9 mouse cellular contexts compared by ENCODE assay signal in genomic region chr6:8066208-8066607, GRCm38 (mm10).
A peak's percentile ranks its signal among the peaks of the same experiment; 100 is the strongest.
DNase-seq lines count a peak whose midpoint lies in the region; ATAC-seq lines count a peak whose summit lies in the region.
"Had no signal": no experiment of that assay in that cellular context is flagged by ENCODE, and none has a peak within 500 bp of the region (broad histone marks: within the 10 kb centered on the region; RNA-seq: fewer than 3 reads in every experiment).

No protein-coding gene starts in this region.

- peak; percentile 77 to 83 for ATAC-seq in hematopoietic stem cell, adult 5-6 weeks (replicated peaks in 1 of 2; ENCODE audit: insufficient read depth in 1 of 2, low FRiP score in 2 of 2, low TSS enrichment in 1 of 2, low read depth in 1 of 2, poor library complexity in 2 of 2, severe bottlenecking in 2 of 2)
- peak; percentile 69 for ATAC-seq in limb, embryonic 13.5 days (ENCODE audit: low FRiP score, low read depth)

- WGBS in limb, embryonic 13.5 days: 55% methylated on average over 3 of the region's 3 CpGs

- H3K9ac ChIP-seq in limb, embryonic 13.5 days: no peak overlapping the region

- H3K9me3 ChIP-seq in limb, embryonic 13.5 days: no peaks in the 10 kb centered on the region

- no peaks in the 10 kb centered on the region for H3K27me3 ChIP-seq in limb, embryonic 13.5 days
- no peaks in the 10 kb centered on the region for H3K27me3 ChIP-seq in splenic B cell, adult 2 months (ENCODE audit: control insufficient read depth, insufficient read depth, low read length, poor library complexity, severe bottlenecking)

- DNase-seq in adrenal gland, adult 18-20 months (ENCODE audit: low spot score in 2 of 2): peak; percentile 20 to 25
- no peak for DNase-seq in adrenal gland, postnatal 4 days (ENCODE audit: low spot score in 2 of 2)
- DNase-seq in ovary, postnatal 36 days (ENCODE audit: low spot score): peak; percentile 10
- no peak for DNase-seq in ovary, postnatal 10 days (ENCODE audit: low spot score)
- DNase-seq in cerebellum, postnatal 25 days: peak; percentile 47 to 71
- peak; percentile 51 for DNase-seq in splenic B cell, adult 2 months (ENCODE audit: low read depth, low spot score)

- H3K36me3 ChIP-seq in limb, embryonic 13.5 days: no peaks in the 10 kb centered on the region
- no peaks in the 10 kb centered on the region for H3K36me3 ChIP-seq in splenic B cell, adult 2 months (ENCODE audit: control insufficient read depth, insufficient read depth, low read length, poor library complexity, severe bottlenecking)

- H3K27ac ChIP-seq in limb, embryonic 13.5 days: no peak overlapping the region
- H3K27ac ChIP-seq: macrophage had no signal

- peaks cover 11% of the 10 kb centered on the region for H3K4me1 ChIP-seq in limb, embryonic 13.5 days

- no peak overlapping the region for H3K4me3 ChIP-seq in limb, embryonic 13.5 days

- H3K4me2 ChIP-seq in limb, embryonic 13.5 days (replicated peaks): no peak overlapping the region

Comparison
In these comparisons a context has a peak if more than half of its experiments do, and no peak if none do; other contexts are left out.
1. DNase-seq: peak in adrenal gland, adult 18-20 months (2 of 2), ovary, postnatal 36 days (single experiment), cerebellum, postnatal 25 days (2 of 2) and splenic B cell, adult 2 months (single experiment); none in adrenal gland, postnatal 4 days (0 of 2) and ovary, postnatal 10 days (single experiment).